Mouse (Mus musculus): ENCODE data around the gene Hist1h2ba.

Gene Hist1h2ba

DNA sequence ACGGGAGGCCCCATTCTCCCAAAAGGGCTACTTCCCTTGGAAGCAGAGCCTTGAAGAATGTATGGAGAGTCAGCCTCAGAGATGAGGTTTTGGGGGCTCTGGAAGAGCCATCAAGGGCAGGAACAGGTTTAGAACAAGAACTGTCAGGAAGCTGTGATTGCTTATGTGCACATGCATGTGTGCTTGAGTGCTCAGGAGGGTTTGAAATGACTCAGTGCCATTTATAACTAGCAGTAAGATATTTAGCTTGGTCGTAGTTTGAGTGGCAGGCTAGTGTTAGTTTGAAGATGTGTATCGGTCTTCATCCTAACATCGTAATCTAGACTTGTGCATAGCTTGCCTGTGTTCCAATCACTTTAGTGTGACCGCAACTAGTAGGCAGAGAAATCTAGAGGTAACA is 27.1 kb downstream of the Hist1h2ba start:
- no peak for DNase-seq (ENCODE audit: low read depth, low spot score)

DNA sequence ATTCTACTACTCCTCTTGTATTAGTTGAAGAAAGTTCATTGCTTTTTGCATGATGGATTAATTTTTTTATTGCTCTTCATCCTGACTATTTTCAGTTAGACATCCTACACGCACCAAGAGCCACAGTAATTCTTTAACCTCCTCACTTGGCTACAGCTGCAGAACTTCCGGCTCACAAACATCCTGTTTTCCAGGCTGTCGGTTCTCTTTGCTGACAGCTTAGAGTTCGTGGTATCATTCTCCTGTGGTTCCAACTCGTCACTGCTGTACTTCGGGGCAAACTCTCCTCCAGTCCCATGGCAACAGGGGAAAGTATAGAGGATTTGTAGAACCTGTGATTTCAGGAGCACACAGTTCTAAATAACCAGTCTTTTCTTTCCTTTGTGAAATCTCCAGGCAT is 35.7 kb downstream of the Hist1h2ba start:
- no peak for DNase-seq (ENCODE audit: low read depth, low spot score)

- no peak for DNase-seq (ENCODE audit: low read depth, low spot score)
Measured at GRCm38 (mm10) chr13:23893269-23893593, 40.7 kb downstream of the Hist1h2ba start.

GRCm38 (mm10) chr13:23892592-23893268 is 41.2 kb downstream of the Hist1h2ba start:
- DNase-seq (ENCODE audit: low read depth, low spot score) = no peak

DNA sequence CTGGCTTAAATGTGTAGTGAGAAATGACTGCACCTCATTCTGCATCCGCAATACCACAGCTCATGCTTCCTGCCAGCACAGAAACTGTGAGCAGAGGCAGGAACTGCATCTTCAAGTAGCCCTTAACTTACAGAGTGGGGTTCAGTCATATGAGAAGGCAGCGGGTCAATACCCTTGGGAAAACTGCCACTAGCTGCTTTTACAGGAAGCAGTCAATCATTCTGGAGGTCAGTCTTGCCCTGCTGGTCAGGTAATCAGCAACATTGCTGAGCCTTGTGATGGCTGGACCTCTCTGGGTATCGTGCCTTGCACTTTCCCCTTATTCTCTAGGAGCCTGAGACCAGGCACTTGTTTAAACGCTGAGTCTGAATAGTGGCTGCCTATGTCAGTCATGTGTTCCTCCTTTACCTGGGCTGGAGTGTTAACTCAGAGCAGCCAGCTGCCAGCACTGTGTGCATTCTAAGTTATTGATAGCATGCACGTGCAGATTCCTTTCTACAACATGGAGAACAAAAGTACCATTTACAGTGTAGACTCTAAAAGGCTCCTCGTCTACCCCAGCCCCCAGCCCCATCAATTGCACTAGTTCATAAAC is 44.8 kb downstream of the Hist1h2ba start:
- DNase-seq (ENCODE audit: low read depth, low spot score) = no peak

GRCm38 (mm10) chr13:23887026-23887725 is 46.8 kb downstream of the Hist1h2ba start:
- DNase-seq (ENCODE audit: low read depth, low spot score) = no peak

GRCm38 (mm10) chr13:23885540-23885939 is 48.4 kb downstream of the Hist1h2ba start:
- no peak for DNase-seq (ENCODE audit: low read depth, low spot score)
